Mouse (Mus musculus) regulatory T cell (primary cell): ENCODE data around the gene Ric8a.

Experiments
- in situ Hi-C: fragments of 300-600 bp; cut with MboI, MseI; formaldehyde crosslinking; loops from one replicate; pipeline ENCODE4 v1.15.1; 2025; ENCODE audit warnings: high pct_unique_total_duplicates

Gene Ric8a

GRCm38 (mm10) chr7:140846676-140847075, 10.1 kb upstream of the Ric8a start:
- in situ Hi-C loops: no loop called here

- in situ Hi-C loops: no loop called here
These were observed 8.8 kb upstream of the Ric8a start, which contains the start of gene Odf3 for GRCm38 (mm10) chr7:140847755-140848580. Odf3 (plus strand) TSS chr7:140847805.

- in situ Hi-C loops: no loop called here
These were observed 8.2 kb upstream of the Ric8a start for GRCm38 (mm10) chr7:140848591-140848990.

- in situ Hi-C loops: no loop called here
These were observed 4.8 kb upstream of the Ric8a start for GRCm38 (mm10) chr7:140851916-140852315.

GRCm38 (mm10) chr7:140853386-140853785, 3.4 kb upstream of the Ric8a start:
- in situ Hi-C loops: no loop called here

- in situ Hi-C loops: no loop called here
These were observed 2.3 kb upstream of the Ric8a start for GRCm38 (mm10) chr7:140854483-140854882.

GRCm38 (mm10) chr7:140855181-140855580, 1.6 kb upstream of the Ric8a start:
- in situ Hi-C loops: no loop called here

GRCm38 (mm10) chr7:140855860-140856784, 635 bp upstream of the Ric8a start, which contains the start of gene Gm45785:
Gm45785 (minus strand) TSS chr7:140856331.
- in situ Hi-C loops: no loop called here

GRCm38 (mm10) chr7:140857550-140858505, 1.1 kb downstream of the Ric8a start, which contains the start of gene Bet1l:
Bet1l (minus strand) TSS chr7:140857577.
- in situ Hi-C loops: no loop called here

GRCm38 (mm10) chr7:140858746-140859145, 2.0 kb downstream of the Ric8a start:
- in situ Hi-C loops: no loop called here

- in situ Hi-C loops: no loop called here
These were observed 3.2 kb downstream of the Ric8a start for GRCm38 (mm10) chr7:140859997-140860396.

- in situ Hi-C loops: no loop called here
These were observed 4.0 kb downstream of the Ric8a start for GRCm38 (mm10) chr7:140860728-140861127.

GRCm38 (mm10) chr7:140864761-140865160, 8.0 kb downstream of the Ric8a start:
- in situ Hi-C loops: no loop called here

- in situ Hi-C loops: no loop called here
These were observed 17.5 kb downstream of the Ric8a start for GRCm38 (mm10) chr7:140874224-140874623.

- in situ Hi-C loops: no loop called here
These were observed 20.6 kb downstream of the Ric8a start for GRCm38 (mm10) chr7:140877364-140877763.

GRCm38 (mm10) chr7:140879355-140879754, 22.6 kb downstream of the Ric8a start:
- in situ Hi-C loops: no loop called here

GRCm38 (mm10) chr7:140880419-140880818, 23.7 kb downstream of the Ric8a start:
- in situ Hi-C loops: loop anchor here (10.0 kb wide), 1 partner anchor 746 kb away; the partner anchor contains the start of gene Mtg1

GRCm38 (mm10) chr7:140880865-140881515, 24.2 kb downstream of the Ric8a start:
- in situ Hi-C loops: loop anchor here (10.0 kb wide), 1 partner anchor 746 kb away; the partner anchor contains the start of gene Mtg1

- in situ Hi-C loops: loop anchor here (10.0 kb wide), 1 partner anchor 747 kb away; the partner anchor contains the start of gene Mtg1
These were observed 25.1 kb downstream of the Ric8a start, which contains the start of the genes Psmd13 and Sirt3 for GRCm38 (mm10) chr7:140881696-140882468. Psmd13 (plus strand) TSS chr7:140881968. Sirt3 (minus strand) TSS chr7:140882309.
